19 mouse cellular contexts compared by ENCODE assay signal in genomic region chr6:127980381-127981045, GRCm38 (mm10).
DNase-seq lines count a peak whose midpoint lies in the region; ATAC-seq lines count a peak whose summit lies in the region.
"Had no signal": no experiment of that assay in that cellular context is flagged by ENCODE, and none has a peak within 500 bp of the region (broad histone marks: within the 10 kb centered on the region; RNA-seq: fewer than 3 reads in every experiment).

No protein-coding gene starts in this region.

- peaks cover 38 to 60% of the 10 kb centered on the region in 2 experiments for H3K4me1 ChIP-seq in heart, embryonic 14.5 days (ENCODE audit: control insufficient read depth in 2 of 2, insufficient read depth in 2 of 2, low read length in 2 of 2)
- H3K4me1 ChIP-seq: liver, embryonic 12.5 days had no signal

- no peaks in the 10 kb centered on the region for H3K9me3 ChIP-seq in heart, embryonic 14.5 days (ENCODE audit: control insufficient read depth, low read length)
- H3K9me3 ChIP-seq: forebrain, embryonic 13.5 days; liver, embryonic 12.5 days; lung, embryonic 15.5 days; neural tube, embryonic 15.5 days had no signal

- H3K9ac ChIP-seq in heart, embryonic 14.5 days (ENCODE audit: low read length), result peak overlapping the region; percentile 62
- H3K9ac ChIP-seq: forebrain, embryonic 13.5 days; liver, embryonic 12.5 days; lung, embryonic 15.5 days; neural tube, embryonic 15.5 days had no signal

- peak; percentile 69 for DNase-seq in cerebellum, adult 9-11 months
- DNase-seq in heart, adult 18-20 months, result no peak
- peak; percentile 39 for DNase-seq in kidney, postnatal 10 days
- DNase-seq in kidney, postnatal 14 days, result no peak
- DNase-seq in retina, postnatal 1 day, result peak; percentile 69
- DNase-seq in thymus, postnatal 4 days, result no peak
- DNase-seq: B cell, adult 2 months; gastrocnemius, postnatal 36 days; midbrain, embryonic 14.5 days; thymus, adult 18-20 months had no signal

- H3K27me3 ChIP-seq in heart, embryonic 14.5 days (ENCODE audit: control insufficient read depth, insufficient read depth, low read length), result no peaks in the 10 kb centered on the region
- H3K27me3 ChIP-seq: forebrain, embryonic 13.5 days; liver, embryonic 12.5 days; lung, embryonic 15.5 days had no signal

- H3K4me2 ChIP-seq in heart, embryonic 14.5 days (ENCODE audit: low read length), result peak overlapping the region; percentile 6; the same call in 1 of the 2 replicates
- H3K4me2 ChIP-seq: forebrain, embryonic 13.5 days; liver, embryonic 12.5 days; lung, embryonic 15.5 days; neural tube, embryonic 15.5 days had no signal

- H3K4me3 ChIP-seq in heart, embryonic 14.5 days (ENCODE audit: control insufficient read depth in 1 of 2, insufficient read depth in 1 of 2, low read depth in 1 of 2, low read length in 2 of 2), result no peak overlapping the region
- H3K4me3 ChIP-seq: forebrain, embryonic 13.5 days; left cerebral cortex, adult 2 months; liver, embryonic 12.5 days; lung, embryonic 15.5 days; myocyte; neural tube, embryonic 15.5 days had no signal

- peak overlapping the region in 1 of 2 experiments; percentile 79; a peak in 2 of 4 replicates for H3K27ac ChIP-seq in heart, embryonic 14.5 days (replicated peaks in 1 of 2; ENCODE audit: control insufficient read depth in 1 of 2, insufficient read depth in 1 of 2, low read depth in 2 of 2, low read length in 2 of 2)
- H3K27ac ChIP-seq: forebrain, embryonic 13.5 days; liver, embryonic 12.5 days; lung, embryonic 15.5 days had no signal

- 72% methylated on average over 11 of the region's 11 CpGs for WGBS in heart, embryonic 14.5 days

- H3K36me3 ChIP-seq in heart, embryonic 14.5 days (ENCODE audit: control insufficient read depth, insufficient read depth, low read length), result peaks cover 11% of the 10 kb centered on the region; the same call in 1 of the 2 replicates
- H3K36me3 ChIP-seq: liver, embryonic 12.5 days; lung, embryonic 15.5 days; neural tube, embryonic 15.5 days had no signal

- no peak for ATAC-seq in cerebellum, adult (ENCODE audit: insufficient number of reproducible peaks, low FRiP score, low TSS enrichment)
- no peak for ATAC-seq in heart, embryonic 14.5 days (ENCODE audit: insufficient number of reproducible peaks, insufficient read depth, low FRiP score, low read depth)
- ATAC-seq: activated CD4-positive, CD25-positive, alpha-beta regulatory T cell, adult 4 months; forebrain, embryonic 13.5 days; liver, embryonic 12.5 days had no signal

Comparison
In these comparisons a context has a peak if more than half of its experiments do, and no peak if none do; other contexts are left out.
1. DNase-seq: peak in cerebellum, adult 9-11 months (single experiment), kidney, postnatal 10 days (single experiment) and retina, postnatal 1 day (single experiment); none in heart, adult 18-20 months (0 of 2), kidney, postnatal 14 days (single experiment) and thymus, postnatal 4 days (single experiment).